8 mouse cellular contexts compared by ENCODE assay signal in genomic region chr11:77785768-77786561, GRCm38 (mm10). TPM values are rescaled to one million over a fixed set of nuclear protein-coding genes. Genes with fewer than 3 reads are reported as not detected.
DNase-seq lines count a peak whose midpoint lies in the region; ATAC-seq and TF ChIP-seq lines count a peak whose summit lies in the region.

No protein-coding gene starts in this region.

- peaks cover 93% of the 10 kb centered on the region for H3K4me1 ChIP-seq in erythroblast, embryonic 14.5 days (ENCODE audit: control insufficient read depth)
- peaks cover 59% of the 10 kb centered on the region for H3K4me1 ChIP-seq in forebrain, embryonic 13.5 days
- H3K4me1 ChIP-seq in intestine, postnatal 0 days (replicated peaks; ENCODE audit: control insufficient read depth, insufficient read depth, low read length): peaks cover 34% of the 10 kb centered on the region
- H3K4me1 ChIP-seq in stomach, embryonic 16.5 days (ENCODE audit: control insufficient read depth, insufficient read depth, low read length): peaks cover 50% of the 10 kb centered on the region

- H3K4me3 ChIP-seq in erythroblast, embryonic 14.5 days (replicated peaks): peak overlapping the region; percentile 64
- no peak overlapping the region for H3K4me3 ChIP-seq in forebrain, embryonic 13.5 days
- H3K4me3 ChIP-seq in intestine, postnatal 0 days (ENCODE audit: low read depth, low read length): no peak overlapping the region
- 0 out of 2 replicates have a peak overlapping the region, but pooled peaks have one; percentile 1 for H3K4me3 ChIP-seq in stomach, embryonic 16.5 days (replicated peaks; ENCODE audit: low read length)

- no peaks in the 10 kb centered on the region for H3K9me3 ChIP-seq in erythroblast, embryonic 14.5 days (ENCODE audit: control insufficient read depth, low read length)
- H3K9me3 ChIP-seq in forebrain, embryonic 13.5 days (replicated peaks): no peaks in the 10 kb centered on the region
- H3K9me3 ChIP-seq in intestine, postnatal 0 days (ENCODE audit: control insufficient read depth): no peaks in the 10 kb centered on the region
- no peaks in the 10 kb centered on the region for H3K9me3 ChIP-seq in stomach, embryonic 16.5 days (replicated peaks; ENCODE audit: control insufficient read depth, low read length)

- H3K27me3 ChIP-seq in erythroblast, embryonic 14.5 days (ENCODE audit: control insufficient read depth): no peaks in the 10 kb centered on the region
- H3K27me3 ChIP-seq in forebrain, embryonic 13.5 days: no peaks in the 10 kb centered on the region
- no peaks in the 10 kb centered on the region for H3K27me3 ChIP-seq in intestine, postnatal 0 days (replicated peaks; ENCODE audit: control insufficient read depth, insufficient read depth, low read length)
- no peaks in the 10 kb centered on the region for H3K27me3 ChIP-seq in stomach, embryonic 16.5 days (ENCODE audit: control insufficient read depth, insufficient read depth, low read length)

- H3K4me2 ChIP-seq in forebrain, embryonic 13.5 days: no peak overlapping the region
- H3K4me2 ChIP-seq in intestine, postnatal 0 days (replicated peaks; ENCODE audit: low read depth): peak overlapping the region; percentile 48
- H3K4me2 ChIP-seq in stomach, embryonic 16.5 days (ENCODE audit: low read depth, low read length): peak overlapping the region; percentile 23; the same call in 1 of the 2 replicates

- DNase-seq in adrenal gland, postnatal 10 days: peak; percentile 68
- DNase-seq in lung, adult 18-20 months: peak; percentile 69 to 78
- no peak for DNase-seq in urinary bladder, adult 2 months (ENCODE audit: low spot score)

- 43% methylated on average over 7 of the region's 7 CpGs for WGBS in forebrain, embryonic 13.5 days
- 19% methylated on average over 7 of the region's 7 CpGs for whole genome bisulfite sequencing in intestine, postnatal 0 days
- 43% methylated on average over 7 of the region's 7 CpGs for WGBS in stomach, embryonic 16.5 days

- no peak for TF ChIP-seq CTCF in intestine, postnatal 0 days (IDR thresholded peaks at IDR 0.05; ENCODE audit: low read depth)

- H3K36me3 ChIP-seq in erythroblast, embryonic 14.5 days (ENCODE audit: control insufficient read depth): peaks cover 77% of the 10 kb centered on the region
- H3K36me3 ChIP-seq in forebrain, embryonic 13.5 days (ENCODE audit: poor library complexity, severe bottlenecking): peaks cover 7% of the 10 kb centered on the region
- H3K36me3 ChIP-seq in intestine, postnatal 0 days (ENCODE audit: control insufficient read depth, insufficient read depth): 0 out of 2 replicates have a peak, but pooled peaks cover 4% of the 10 kb centered on the region
- H3K36me3 ChIP-seq in stomach, embryonic 16.5 days (ENCODE audit: control insufficient read depth, insufficient read depth, low read length): no peaks in the 10 kb centered on the region

- peak overlapping the region; percentile 70 for H3K27ac ChIP-seq in forebrain, embryonic 13.5 days
- H3K27ac ChIP-seq in intestine, postnatal 0 days (ENCODE audit: low read depth, low read length): peak overlapping the region; percentile 98
- H3K27ac ChIP-seq in stomach, embryonic 16.5 days (ENCODE audit: low read length): peak overlapping the region; percentile 97

- H3K9ac ChIP-seq in forebrain, embryonic 13.5 days: peak overlapping the region; percentile 32
- H3K9ac ChIP-seq in intestine, postnatal 0 days (ENCODE audit: low read depth, low read length): peak overlapping the region; percentile 50
- peak overlapping the region; percentile 62 for H3K9ac ChIP-seq in stomach, embryonic 16.5 days (ENCODE audit: low read length)

- ATAC-seq in erythroblast, adult 5-6 weeks (replicated peaks; ENCODE audit: low FRiP score, poor library complexity, severe bottlenecking): no peak
- ATAC-seq in forebrain, embryonic 13.5 days: peak; percentile 50; the same call in 1 of the 2 replicates
- peak; percentile 92 for ATAC-seq in intestine, postnatal 0 days
- ATAC-seq in stomach, embryonic 16.5 days (ENCODE audit: insufficient read depth, low FRiP score): peak; percentile 78; the same call in 1 of the 2 replicates

RNA-seq across cellular contexts. Expression of gene Gm10277, which starts 1.6 kb away (rescaled TPM):
- not detected in 2 replicates for polyA plus RNA-seq in erythroblast, embryonic 14.5 days (2012)
- not detected in 2 replicates for total RNA-seq in erythroblast, adult 5-6 weeks (2015; ENCODE audit: low replicate concordance)
- not detected in 2 replicates for total RNA-seq in erythroblast, adult 5-6 weeks (2017; ENCODE audit: low replicate concordance)
- not detected for total RNA-seq in adrenal gland, postnatal 10 days (2021)
- polyA plus RNA-seq in forebrain, embryonic 13.5 days (2015; fragmentation: Nextera tagmentation; extraction: Ambion mirVana): 2.9 and 3.2 TPM in 2 replicates
- polyA plus RNA-seq in intestine, postnatal 0 days (2015; fragmentation: Nextera tagmentation; extraction: Ambion mirVana): 0.53 and 0.72 TPM in 2 replicates
- polyA plus RNA-seq in stomach, embryonic 16.5 days (2015; fragmentation: Nextera tagmentation; extraction: Ambion mirVana): 1.2 and 1.4 TPM in 2 replicates
- polyA plus RNA-seq in urinary bladder, adult 2 months (2012; rRNA removed): not detected in 2 replicates

RNA-seq across cellular contexts. Expression of gene Myo18a, which starts 22.9 kb away (rescaled TPM):
- 5.1 and 7.7 TPM in 2 replicates for polyA plus RNA-seq in erythroblast, embryonic 14.5 days (2012)
- total RNA-seq in erythroblast, adult 5-6 weeks (2015; ENCODE audit: low replicate concordance): 17.5 and 18.6 TPM in 2 replicates
- 14.6 and 22.2 TPM in 2 replicates for total RNA-seq in erythroblast, adult 5-6 weeks (2017; ENCODE audit: low replicate concordance)
- total RNA-seq in adrenal gland, postnatal 10 days (2021): 10 to 100 TPM; 53.9 to 80.1 TPM
- 38.2 and 48.1 TPM in 2 replicates for polyA plus RNA-seq in forebrain, embryonic 13.5 days (2015; fragmentation: Nextera tagmentation; extraction: Ambion mirVana)
- 25.4 and 30.7 TPM in 2 replicates for polyA plus RNA-seq in intestine, postnatal 0 days (2015; fragmentation: Nextera tagmentation; extraction: Ambion mirVana)
- polyA plus RNA-seq in stomach, embryonic 16.5 days (2015; fragmentation: Nextera tagmentation; extraction: Ambion mirVana): 44.9 and 46.0 TPM in 2 replicates
- 24.1 and 33.8 TPM in 2 replicates for polyA plus RNA-seq in urinary bladder, adult 2 months (2012; rRNA removed)

Comparison
In these comparisons a context has a peak if more than half of its experiments do, and no peak if none do; other contexts are left out.
1. H3K4me3 ChIP-seq: peak in erythroblast, embryonic 14.5 days (single experiment) and stomach, embryonic 16.5 days (single experiment); none in forebrain, embryonic 13.5 days (single experiment) and intestine, postnatal 0 days (single experiment).
2. Peak in every context shown above with its lines, with median percentiles within 50 percentile points of each other: H3K27ac ChIP-seq and H3K9ac ChIP-seq.